Mouse (Mus musculus) hindlimb bud, embryonic 11.5 days (tissue): ENCODE results near the gene Phf12.
"Not testable (repeated sequence)": the region's sequence is repeated elsewhere in the genome, so short reads cannot be mapped to it uniquely, and the experiment has no call there.

Experiments
- DNase-seq: peaks from one replicate; pipeline ENCODE4 v3.0.0-alpha.2; 2012; ENCODE audit warnings: low read depth, low spot score; ENCODE audit errors: extremely low spot score

Gene Phf12

GRCm38 (mm10) chr11:78031389-78031788 lies 48.8 kb downstream of the Phf12 start:
- no peak for DNase-seq

GRCm38 (mm10) chr11:78031947-78032808 lies 49.6 kb downstream of the Phf12 start, which contains the start of gene Dhrs13:
Gene Dhrs13 (plus strand): TSS chr11:78032280.
- DNase-seq: peak; percentile 73

GRCm38 (mm10) chr11:78032809-78033195 lies 50.2 kb downstream of the Phf12 start:
- no peak for DNase-seq

GRCm38 (mm10) chr11:78033931-78034617 lies 51.5 kb downstream of the Phf12 start:
- DNase-seq: no peak

GRCm38 (mm10) chr11:78036791-78037190 lies 54.2 kb downstream of the Phf12 start:
- DNase-seq: no peak

GRCm38 (mm10) chr11:78037831-78038752 lies 55.5 kb downstream of the Phf12 start, which contains the start of gene Flot2:
Gene Flot2 (plus strand): TSS chr11:78037931.
- no peak for DNase-seq

- no peak for DNase-seq
Measured at GRCm38 (mm10) chr11:78040878-78041277, 58.3 kb downstream of the Phf12 start.

- DNase-seq: not testable (repeated sequence)
Measured at GRCm38 (mm10) chr11:78042290-78042870, 59.8 kb downstream of the Phf12 start.

- no peak for DNase-seq
Measured at GRCm38 (mm10) chr11:78044758-78045251, 62.3 kb downstream of the Phf12 start.

GRCm38 (mm10) chr11:78048637-78049036 lies 66.1 kb downstream of the Phf12 start:
- DNase-seq: not testable (repeated sequence)

- no peak for DNase-seq
Measured at GRCm38 (mm10) chr11:78053078-78053477, 70.5 kb downstream of the Phf12 start.

GRCm38 (mm10) chr11:78056946-78057345 lies 74.4 kb downstream of the Phf12 start:
- no peak for DNase-seq

- no peak for DNase-seq
Measured at GRCm38 (mm10) chr11:78059833-78060757, 77.5 kb downstream of the Phf12 start.

GRCm38 (mm10) chr11:78062563-78062962 lies 80.0 kb downstream of the Phf12 start:
- DNase-seq: no peak

GRCm38 (mm10) chr11:78065906-78066305 lies 83.4 kb downstream of the Phf12 start:
- DNase-seq: no peak

GRCm38 (mm10) chr11:78066641-78067040 lies 84.1 kb downstream of the Phf12 start:
- no peak for DNase-seq

GRCm38 (mm10) chr11:78067566-78067965 lies 85.0 kb downstream of the Phf12 start:
- DNase-seq: no peak

GRCm38 (mm10) chr11:78069130-78069529 lies 86.6 kb downstream of the Phf12 start:
- no peak for DNase-seq

GRCm38 (mm10) chr11:78069646-78070045 lies 87.1 kb downstream of the Phf12 start:
- no peak for DNase-seq
